Mouse (Mus musculus) liver, postnatal 0 days (tissue): ENCODE results near the gene St5. TPM values are rescaled to one million over a fixed set of nuclear protein-coding genes. Genes with fewer than 3 reads are reported as not detected.

Experiments used
- ATAC-seq: fragments of 200-750 bp; cut with Nextera tagmentation; 2 replicates; pipeline ENCODE4 v1.8.0; 2017; ENCODE audit warnings: mild to moderate bottlenecking, moderate library complexity
- DNase-seq: peaks from one replicate; pipeline ENCODE4 v3.0.0-alpha.2; 2016
- H3K27ac ChIP-seq: fragments of 300-500 bp; sonication (generic); 2 replicates; pipeline ENCODE4 v1.5.1; 2014; ENCODE audit warnings: antibody characterized with exemption, moderate library complexity, mild to moderate bottlenecking, low read depth
- H3K27me3 ChIP-seq: fragments of 300-500 bp; sonication (generic); 2 replicates; pipeline ENCODE4 v1.6.1; 2014; ENCODE audit warnings: low read length, control low read depth, mixed read lengths; ENCODE audit not compliant: insufficient read depth
- H3K36me3 ChIP-seq: fragments of 300-500 bp; sonication (generic); replicated peaks from 2 replicates; pipeline ENCODE4 v1.6.1; 2014; ENCODE audit warnings: mild to moderate bottlenecking, control low read depth, low read length, moderate library complexity, mixed read lengths; ENCODE audit not compliant: insufficient read depth
- H3K4me1 ChIP-seq: fragments of 300-500 bp; sonication (generic); 2 replicates; pipeline ENCODE4 v1.6.1; 2014; ENCODE audit warnings: antibody characterized with exemption, mild to moderate bottlenecking, control low read depth; ENCODE audit not compliant: insufficient read depth
- H3K4me2 ChIP-seq: fragments of 300-500 bp; sonication (generic); 2 replicates; pipeline ENCODE4 v1.6.1; 2014; ENCODE audit warnings: low read depth, mild to moderate bottlenecking, low read length, moderate library complexity, mixed read lengths
- H3K4me3 ChIP-seq: fragments of 300-500 bp; sonication (generic); 2 replicates; pipeline ENCODE4 v1.5.1; 2014; ENCODE audit warnings: low read depth, low read length
- H3K9ac ChIP-seq: fragments of 300-500 bp; sonication (generic); replicated peaks from 2 replicates; pipeline ENCODE4 v1.6.1; 2014; ENCODE audit warnings: mild to moderate bottlenecking, moderate library complexity
- H3K9me3 ChIP-seq: fragments of 300-500 bp; sonication (generic); 2 replicates; pipeline ENCODE4 v1.6.1; 2016; ENCODE audit warnings: mild to moderate bottlenecking, control low read depth, low read length, mixed read lengths
- CTCF ChIP-seq: sonication (generic); IDR thresholded peaks from 2 replicates; pipeline ENCODE4 v1.5.1; 2016; ENCODE audit warnings: antibody characterized with exemption, low read depth
- EP300 ChIP-seq: IDR thresholded peaks from 2 replicates; pipeline ENCODE4 v1.6.1; 2016; ENCODE audit warnings: antibody characterized with exemption, low read depth, mild to moderate bottlenecking
- WGBS: fragments of 180-500 bp; shearing (Covaris S2); extraction: QIAGEN DNeasy Blood & Tissue Kit; methylation state at CpG from one replicate; pipeline ENCODE4 v1.1.7; 2014; ENCODE audit not compliant: insufficient replicate concordance; 5-methylcytosine and 5-hydroxymethylcytosine counted together
- polyA plus RNA-seq: library from polyadenylated mRNA; unstranded; fragments of >200 nt; fragmentation: Nextera tagmentation; extraction: Ambion mirVana; gene quantifications from 2 replicates; pipeline ENCODE4 v1.2.1, GENCODE M21; 2015

Gene St5
- polyA plus RNA-seq, 1 experiment from 2014 or later: 33.9 TPM

GRCm38 (mm10) chr7:109654871-109655270 is 48.5 kb downstream of the St5 start:
- Histone ChIP-seq H3K9me3 (no peaks in the 10 kb centered on the region), H3K36me3 (no peaks in the 10 kb centered on the region), H3K27ac (no peak overlapping the region), H3K27me3 (no peaks in the 10 kb centered on the region), H3K9ac (no peak overlapping the region), H3K4me3 (no peak overlapping the region), H3K4me1 (peaks cover 11% of the 10 kb centered on the region; the same call in 1 of the 2 replicates), H3K4me2 (no peak overlapping the region)
- ATAC-seq: no peak
- no peak for DNase-seq
- 69% methylated on average over 5 of the region's 5 CpGs for WGBS
- TF ChIP-seq CTCF: no peak
- TF ChIP-seq EP300: no peak

GRCm38 (mm10) chr7:109648812-109649594 is 54.4 kb downstream of the St5 start:
- H3K4me2 ChIP-seq: peak overlapping the region; percentile 10; the same call in 1 of the 2 replicates
- TF ChIP-seq CTCF (no peak), EP300 (no peak)
- WGBS: 60% methylated on average over 10 of the region's 10 CpGs
- no peaks in the 10 kb centered on the region for H3K27me3 ChIP-seq
- ATAC-seq (peak; percentile 57; the same call in 1 of the 2 replicates), DNase-seq (no peak)
- no peak overlapping the region for H3K27ac ChIP-seq
- no peaks in the 10 kb centered on the region for H3K36me3 ChIP-seq
- H3K4me1 ChIP-seq: peaks cover 15% of the 10 kb centered on the region; the same call in 1 of the 2 replicates
- H3K9me3 ChIP-seq: no peaks in the 10 kb centered on the region
- no peak overlapping the region for H3K4me3 ChIP-seq
- H3K9ac ChIP-seq: no peak overlapping the region; the same call in 1 of the 2 replicates

- Histone ChIP-seq H3K9ac (no peak overlapping the region), H3K9me3 (no peaks in the 10 kb centered on the region), H3K27ac (no peak overlapping the region), H3K4me3 (no peak overlapping the region), H3K36me3 (no peaks in the 10 kb centered on the region), H3K27me3 (no peaks in the 10 kb centered on the region), H3K4me2 (peak overlapping the region; percentile 6; the same call in 1 of the 2 replicates), H3K4me1 (peaks cover 12% of the 10 kb centered on the region; the same call in 1 of the 2 replicates)
- DNase-seq (no peak), ATAC-seq (no peak)
- WGBS: 28% methylated on average over 3 of the region's 3 CpGs
- no peak for TF ChIP-seq CTCF
- no peak for TF ChIP-seq EP300
Measured at GRCm38 (mm10) chr7:109646574-109646973, 56.8 kb downstream of the St5 start.

GRCm38 (mm10) chr7:109643305-109643994 is 60.0 kb downstream of the St5 start:
- TF ChIP-seq CTCF (no peak), EP300 (no peak)
- no peak for DNase-seq
- ATAC-seq: no peak
- no peaks in the 10 kb centered on the region for H3K36me3 ChIP-seq
- H3K4me2 ChIP-seq: no peak overlapping the region
- H3K27ac ChIP-seq: no peak overlapping the region
- WGBS: 89% methylated on average over 18 of the region's 18 CpGs
- H3K4me1 ChIP-seq: peaks cover 5% of the 10 kb centered on the region; the same call in 1 of the 2 replicates
- H3K9ac ChIP-seq: no peak overlapping the region
- no peak overlapping the region for H3K4me3 ChIP-seq
- H3K9me3 ChIP-seq: no peaks in the 10 kb centered on the region
- no peaks in the 10 kb centered on the region for H3K27me3 ChIP-seq

GRCm38 (mm10) chr7:109641963-109642362 is 61.4 kb downstream of the St5 start:
- H3K9me3 ChIP-seq: no peaks in the 10 kb centered on the region
- H3K4me2 ChIP-seq: no peak overlapping the region
- H3K27me3 ChIP-seq: no peaks in the 10 kb centered on the region
- no peak overlapping the region for H3K27ac ChIP-seq
- WGBS: 14% methylated on average over 1 of the region's 1 CpGs
- no peak overlapping the region for H3K4me3 ChIP-seq
- TF ChIP-seq EP300: no peak
- TF ChIP-seq CTCF: no peak
- H3K36me3 ChIP-seq: no peaks in the 10 kb centered on the region
- DNase-seq: no peak
- H3K9ac ChIP-seq: no peak overlapping the region
- no peak for ATAC-seq
- H3K4me1 ChIP-seq: peaks cover 16% of the 10 kb centered on the region

- TF ChIP-seq EP300: no peak
- TF ChIP-seq CTCF: no peak
- DNase-seq (no peak), ATAC-seq (no peak)
- H3K4me1 ChIP-seq: peaks cover 14% of the 10 kb centered on the region
- no peaks in the 10 kb centered on the region for H3K27me3 ChIP-seq
- no peaks in the 10 kb centered on the region for H3K9me3 ChIP-seq
- H3K4me3 ChIP-seq: no peak overlapping the region
- WGBS: 86% methylated on average over 8 of the region's 8 CpGs
- no peak overlapping the region for H3K9ac ChIP-seq
- no peaks in the 10 kb centered on the region for H3K36me3 ChIP-seq
- no peak overlapping the region for H3K4me2 ChIP-seq
- no peak overlapping the region for H3K27ac ChIP-seq
Measured at GRCm38 (mm10) chr7:109641102-109641501, 62.3 kb downstream of the St5 start.
